Mouse (Mus musculus): ENCODE measurements at regions not wholly inside any gene's neighbourhood (a gene's known extent, or its start where the extent isn't known, plus 50 kb on each side); places are given as distances from the start of the nearest gene placed in this dataset.

DNA sequence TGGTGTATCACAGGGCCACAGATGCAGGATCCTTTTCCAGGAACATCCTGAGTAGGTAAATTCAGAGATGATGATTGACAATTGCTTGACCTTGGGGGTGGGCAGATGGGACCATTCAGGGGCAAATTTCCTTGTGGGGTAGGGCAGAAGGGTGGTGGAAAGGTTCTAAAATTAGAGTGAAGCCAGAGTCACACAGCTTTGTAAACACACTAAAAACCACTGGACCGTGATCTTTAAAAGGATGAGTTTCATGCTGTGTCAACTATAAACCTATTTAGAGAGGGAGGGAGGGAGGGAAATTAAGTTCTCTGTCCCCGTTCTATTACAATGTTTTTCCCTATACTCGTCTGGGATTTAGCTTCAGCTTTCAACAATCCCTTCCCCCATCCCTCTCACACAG, 286.7 kb downstream of the Gadd45g start:
- no peak for TF ChIP-seq CTCF (IDR thresholded peaks at IDR 0.05; ENCODE audit: low read depth, low read length)
- TF ChIP-seq POLR2A (IDR thresholded peaks at IDR 0.05; ENCODE audit: extremely low read depth, insufficient read depth, low read length) = no peak

All from liver, adult 2 months (tissue).